Mouse (Mus musculus): ENCODE results near the gene Calr3. TPM values are rescaled to one million over a fixed set of nuclear protein-coding genes. Genes with fewer than 3 reads are reported as not detected.

Calr3 gene
- total RNA-seq, 2 experiments from 2014 or later: 3.9 to 5.3 TPM

DNA sequence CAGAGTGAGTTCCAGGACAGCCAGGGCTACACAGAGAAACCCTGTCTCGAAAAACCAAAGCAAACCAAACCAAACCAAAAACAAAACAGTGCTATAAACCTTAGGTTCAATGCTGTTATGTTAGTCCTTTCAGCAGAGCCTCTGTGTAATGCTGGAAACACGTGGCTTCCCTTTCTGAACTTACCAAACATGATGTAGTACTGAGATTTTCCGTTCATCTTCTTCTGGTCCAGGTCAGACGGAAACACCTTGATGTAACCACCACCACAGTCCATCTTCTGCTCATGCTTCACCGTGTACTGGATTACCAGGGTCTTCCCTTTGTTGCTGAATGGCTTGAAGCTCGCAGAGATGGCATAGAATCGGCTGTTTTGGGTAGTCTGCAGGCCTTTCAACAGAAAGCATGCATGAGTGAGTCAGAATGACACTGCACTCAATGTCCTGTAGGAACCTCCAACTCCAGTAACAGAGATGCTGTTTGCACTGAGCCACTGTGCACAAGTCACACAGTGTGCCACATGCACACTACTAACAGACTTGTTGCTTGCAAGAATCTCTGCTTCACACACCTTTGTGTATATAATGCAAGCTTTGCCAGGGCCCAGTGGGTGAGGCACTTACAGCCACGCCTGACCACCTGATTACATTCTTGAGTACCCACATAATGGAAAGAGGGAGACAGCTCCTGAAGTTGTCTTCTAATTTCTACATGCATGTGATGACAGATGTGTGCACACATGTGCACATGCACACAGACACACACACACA lies 5.2 kb downstream of the Calr3 start:
- DNase-seq (ENCODE audit: low spot score in 2 of 2): no peak

DNA sequence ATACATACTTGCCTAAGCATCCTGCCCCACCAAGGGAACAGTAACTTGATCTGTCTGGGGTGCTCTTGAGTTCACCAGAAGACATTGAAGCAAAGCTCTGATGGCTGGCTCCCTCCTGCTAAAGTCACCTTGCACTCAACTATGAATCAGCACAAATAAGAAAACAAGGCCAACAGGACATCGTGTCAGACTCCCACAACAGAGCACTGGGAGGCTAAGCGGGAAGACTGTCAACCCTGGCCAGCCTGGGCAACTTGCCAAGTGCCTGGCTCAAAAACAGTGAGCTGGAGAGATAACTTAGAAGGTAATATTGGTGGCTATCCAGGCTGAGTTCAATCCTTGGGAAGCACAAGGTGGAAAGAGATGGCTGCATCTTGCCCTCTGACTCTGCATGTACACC lies 8.7 kb downstream of the Calr3 start:
- peak; percentile 74 to 85 for DNase-seq (ENCODE audit: low spot score in 2 of 2)

DNA sequence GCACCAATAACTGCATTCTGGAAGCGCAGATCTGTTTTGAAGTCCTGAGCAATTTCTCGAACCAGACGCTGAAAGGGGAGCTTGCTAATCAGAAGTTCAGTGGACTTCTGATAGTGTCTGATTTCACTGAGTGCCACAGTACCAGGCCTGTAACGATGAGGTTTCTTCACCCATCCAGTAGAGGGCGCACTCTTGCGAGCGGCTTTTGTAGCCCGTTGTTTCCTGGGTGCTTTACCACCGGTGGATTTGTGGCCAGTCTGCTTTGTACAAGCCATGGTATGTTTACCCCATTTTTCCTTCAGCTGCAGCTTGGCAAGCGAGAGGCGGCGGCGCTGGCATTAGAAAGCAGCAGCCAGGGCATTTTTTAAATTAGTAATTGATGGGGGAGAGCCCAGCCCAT lies 14.0 kb downstream of the Calr3 start:
- peak; percentile 41 to 43 for DNase-seq (ENCODE audit: low spot score in 2 of 2)

DNA sequence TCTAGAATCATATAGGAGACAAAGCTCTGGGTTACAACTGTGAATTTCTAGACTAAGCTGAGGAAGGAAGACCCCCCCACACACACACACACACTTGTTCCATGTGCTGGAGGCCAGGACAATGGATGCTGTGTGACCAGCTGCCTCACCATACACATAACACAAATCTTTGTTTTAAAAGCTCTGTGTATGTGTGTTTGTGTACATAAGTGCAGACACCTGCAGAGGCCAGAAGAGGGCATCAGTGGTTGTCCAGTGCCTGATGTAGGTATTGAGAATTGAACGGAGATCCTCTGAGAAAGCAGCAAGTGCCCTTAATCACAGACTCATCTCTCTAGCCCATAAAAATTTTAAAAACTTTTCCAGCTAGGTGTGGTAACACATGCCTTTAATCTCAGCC lies 20.7 kb downstream of the Calr3 start:
- DNase-seq (ENCODE audit: low spot score in 2 of 2): no peak

DNA sequence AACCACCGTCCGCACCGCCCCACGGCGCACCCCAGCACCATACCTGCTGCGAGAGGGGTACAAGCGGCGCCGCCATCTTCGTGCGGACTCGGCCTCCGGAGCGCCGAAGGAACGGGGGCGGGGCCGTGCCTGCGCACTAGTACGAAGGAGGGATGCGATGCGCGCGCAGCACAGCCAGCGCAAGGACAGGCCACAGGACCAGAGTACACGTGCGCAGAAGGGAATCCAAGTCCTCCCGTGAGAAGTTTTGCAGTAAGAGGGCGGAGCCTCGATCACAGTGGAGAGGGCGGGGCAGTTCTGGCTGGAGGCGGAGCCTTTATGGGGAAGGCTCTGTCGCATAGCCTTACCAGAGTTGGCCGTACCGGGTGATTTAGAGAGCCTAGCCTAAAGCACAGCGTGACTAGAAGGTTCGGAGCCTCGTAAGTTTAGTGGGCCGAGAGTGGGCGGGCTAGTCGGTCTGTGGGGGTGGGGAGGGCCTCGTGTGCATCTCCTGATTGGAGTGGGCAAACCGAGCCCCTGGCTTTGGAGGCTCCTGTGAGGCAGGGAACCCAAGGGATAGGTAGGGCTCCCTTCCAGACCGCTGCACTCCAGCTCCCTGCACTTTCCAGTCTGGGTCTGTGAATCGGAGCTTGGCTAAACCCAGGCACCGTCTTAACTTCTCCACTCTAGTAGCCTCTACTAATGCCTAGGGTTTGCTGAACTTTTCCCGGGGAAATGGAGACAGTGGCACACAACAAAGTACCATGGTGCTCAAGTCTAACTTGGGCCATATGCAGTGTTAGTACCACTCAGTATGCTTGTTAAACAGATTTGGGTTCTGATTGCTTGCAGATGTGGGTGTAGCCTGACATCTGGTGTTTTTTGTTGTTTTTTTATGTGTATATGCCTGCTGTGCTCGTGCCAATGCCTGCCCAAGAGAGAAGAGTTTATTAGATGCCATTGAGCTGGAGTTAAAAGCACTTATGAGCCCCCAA lies 22.0 kb downstream of the Calr3 start, which contains the start of gene Eps15l1:
TSS of gene Eps15l1 (minus strand) at position 99 of the 974 bp plus-strand sequence.
- peak; percentile 98 for DNase-seq (ENCODE audit: low spot score in 2 of 2)

DNA sequence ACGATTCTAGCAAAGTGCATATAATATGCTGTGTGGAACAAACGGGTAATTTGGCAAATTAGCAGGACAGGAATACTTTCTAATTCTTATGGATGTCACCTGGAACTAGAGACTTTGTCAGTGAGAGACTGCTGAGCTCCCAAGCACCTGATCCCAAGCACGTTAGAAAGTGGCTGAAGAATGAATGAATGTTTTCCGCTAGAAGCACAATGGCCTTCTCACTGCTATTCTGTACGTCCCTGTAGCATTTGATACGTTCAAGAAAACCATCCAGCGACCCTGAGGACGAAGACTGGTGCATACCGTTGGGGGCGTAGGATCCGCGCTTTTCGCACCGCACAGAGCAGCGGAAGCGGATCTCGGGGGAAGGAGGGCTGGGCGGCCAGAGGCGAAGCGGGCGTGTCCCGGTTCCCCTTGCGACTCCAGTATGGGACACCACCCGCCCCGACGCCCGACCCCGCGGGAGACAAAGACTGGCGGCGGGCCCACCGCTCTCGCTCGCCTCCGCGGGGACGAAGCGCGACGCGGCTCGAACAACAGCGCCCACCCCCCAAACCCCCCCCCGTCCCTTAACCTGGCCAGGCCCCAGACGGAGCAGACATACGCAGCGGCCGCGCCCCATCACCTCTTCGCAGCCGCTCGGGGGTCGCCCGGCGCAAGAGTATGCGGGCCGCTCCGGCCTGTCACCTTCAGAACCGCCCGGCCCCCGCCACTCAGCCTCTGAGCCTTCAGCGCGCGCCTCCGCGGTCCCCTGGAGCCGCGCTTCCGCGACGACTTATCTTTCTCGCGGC lies 22.9 kb downstream of the Calr3 start:
- DNase-seq (ENCODE audit: low spot score in 2 of 2): peak; percentile 29 to 49

DNA sequence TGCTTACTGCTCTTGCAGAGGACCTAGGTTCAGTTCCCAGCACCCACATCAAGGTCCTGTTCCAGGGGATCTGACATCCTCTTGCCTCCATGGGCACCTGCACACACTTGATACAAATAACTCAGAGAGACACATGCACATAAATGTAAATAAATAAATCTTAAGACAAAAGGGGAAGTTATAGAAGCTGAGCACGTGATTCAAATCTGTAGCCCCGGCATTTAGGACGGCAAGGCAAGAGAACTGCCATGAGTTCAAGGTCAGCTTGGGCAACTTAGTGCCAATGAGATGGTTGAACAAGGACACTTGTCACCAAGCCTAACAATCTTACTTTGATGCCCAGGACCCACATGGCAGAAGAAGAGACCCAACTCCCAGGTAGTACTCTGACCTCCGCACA lies 25.6 kb downstream of the Calr3 start:
- no peak for DNase-seq (ENCODE audit: low spot score in 2 of 2)

DNA sequence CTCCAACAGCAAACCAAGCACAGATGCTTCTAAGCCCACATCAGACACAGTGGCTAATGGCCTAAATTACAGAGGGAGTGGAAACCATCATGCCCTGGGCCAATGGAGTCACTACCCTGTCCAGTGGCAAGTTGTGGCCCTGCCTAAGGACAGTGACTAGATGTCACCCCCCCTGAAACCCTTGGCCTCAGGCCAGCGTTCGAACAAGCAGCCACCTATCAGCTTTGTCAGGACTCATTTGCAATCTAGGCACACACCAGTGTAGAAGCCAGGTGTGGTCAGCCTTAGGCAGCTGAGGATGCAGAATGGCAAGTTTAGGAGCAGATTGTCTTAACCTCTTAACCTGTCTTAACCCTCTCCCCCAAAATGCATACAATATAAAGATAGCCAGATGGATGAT lies 28.4 kb downstream of the Calr3 start:
- no peak for DNase-seq (ENCODE audit: low spot score in 2 of 2)

DNA sequence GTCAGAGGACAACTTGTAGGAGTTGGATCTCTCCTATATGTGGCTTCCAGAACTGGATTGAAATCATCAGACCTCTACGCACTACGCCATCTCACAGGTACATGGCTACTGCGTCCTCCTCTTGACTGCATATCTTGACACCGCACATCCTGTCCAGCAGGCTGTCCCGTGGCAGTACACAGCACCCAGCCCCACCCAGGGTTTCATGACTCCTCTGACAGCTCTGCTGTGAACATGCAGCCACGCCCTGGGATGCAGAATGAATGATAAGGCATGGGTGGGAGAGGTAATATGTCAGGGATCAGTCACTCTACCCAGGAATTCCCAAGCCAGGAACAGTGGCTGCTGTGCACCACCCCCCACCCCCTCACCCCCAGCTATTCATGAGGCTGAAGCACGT lies 29.8 kb downstream of the Calr3 start:
- DNase-seq (ENCODE audit: low spot score in 2 of 2): no peak

DNA sequence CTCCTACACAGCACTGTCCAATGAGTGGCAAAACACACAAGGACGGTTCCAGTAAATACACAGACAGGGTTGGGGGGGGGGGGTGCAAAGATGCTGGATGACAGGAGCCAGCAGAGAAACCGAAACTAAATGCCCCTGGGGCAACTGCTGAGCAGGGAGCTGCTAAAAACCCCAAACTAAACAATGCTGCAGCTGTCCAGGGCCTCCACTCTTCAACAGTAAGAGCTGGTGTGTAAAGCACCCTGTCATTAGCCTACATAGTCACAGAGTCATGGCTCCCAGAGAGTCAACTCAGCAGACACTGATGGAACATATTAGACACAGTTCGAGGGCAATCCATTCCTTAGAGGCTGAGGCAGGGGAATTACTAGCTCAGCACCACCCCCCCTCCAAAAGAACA lies 34.2 kb downstream of the Calr3 start:
- DNase-seq (ENCODE audit: low spot score in 2 of 2): no peak

DNA sequence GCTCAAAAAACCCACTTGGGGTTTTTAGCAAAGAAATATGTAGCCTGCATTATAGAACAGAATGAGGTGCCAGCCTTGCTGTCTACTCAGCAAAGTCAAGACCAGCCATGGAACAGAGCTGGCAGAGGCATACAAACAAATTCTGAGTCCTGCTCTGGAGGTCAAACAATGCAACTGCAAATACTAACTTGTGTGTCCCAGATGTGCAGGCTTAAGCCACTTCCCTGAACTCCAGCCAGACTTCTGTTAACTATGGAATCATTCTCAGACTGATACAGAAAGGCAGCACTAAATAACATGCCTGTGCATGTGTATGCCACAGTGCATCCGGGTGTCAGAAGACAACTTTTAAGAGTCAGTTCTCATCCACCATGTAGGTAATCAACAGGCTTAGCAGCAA lies 35.8 kb downstream of the Calr3 start:
- no peak for DNase-seq (ENCODE audit: low spot score in 2 of 2)

DNA sequence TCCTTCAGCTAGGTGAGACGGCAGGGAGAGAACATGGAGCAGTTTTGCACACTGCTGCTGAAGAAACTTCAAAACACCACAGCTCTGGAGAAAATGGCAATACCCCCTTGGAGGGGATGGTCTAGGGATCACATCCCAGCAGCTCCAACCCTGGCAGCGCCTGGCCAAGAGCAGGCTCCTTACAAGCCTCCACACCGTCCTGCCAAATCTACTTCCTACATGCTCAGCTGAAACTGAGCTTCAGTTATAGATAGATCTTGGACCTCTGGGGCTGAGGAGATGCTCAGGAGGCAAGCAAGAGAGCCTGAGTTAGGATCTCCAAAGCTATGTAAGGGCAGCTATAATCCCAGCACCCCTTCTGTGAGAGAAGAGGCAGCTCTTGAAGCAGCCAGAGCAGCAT lies 40.7 kb downstream of the Calr3 start:
- DNase-seq (ENCODE audit: low spot score in 2 of 2): no peak

DNA sequence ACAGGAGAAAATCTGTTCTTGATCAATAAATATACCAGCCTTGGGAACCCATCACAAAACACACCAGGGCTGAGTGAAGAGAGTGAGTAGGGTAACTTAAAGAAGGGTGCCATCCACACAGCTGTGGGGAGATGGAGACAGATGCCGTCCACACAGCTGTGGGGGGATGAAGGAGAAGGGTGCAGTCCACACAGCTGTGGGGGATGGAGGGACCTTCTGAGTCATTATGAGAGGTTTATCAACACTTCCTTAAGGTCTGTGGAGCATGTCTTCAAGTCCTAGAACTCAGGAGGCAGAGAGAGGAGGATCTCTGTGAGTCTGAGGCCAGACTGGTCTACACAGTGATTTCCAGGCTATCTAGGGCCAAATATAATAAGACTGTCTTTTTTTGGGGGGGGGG lies 42.3 kb downstream of the Calr3 start:
- no peak for DNase-seq (ENCODE audit: low spot score in 2 of 2)

DNA sequence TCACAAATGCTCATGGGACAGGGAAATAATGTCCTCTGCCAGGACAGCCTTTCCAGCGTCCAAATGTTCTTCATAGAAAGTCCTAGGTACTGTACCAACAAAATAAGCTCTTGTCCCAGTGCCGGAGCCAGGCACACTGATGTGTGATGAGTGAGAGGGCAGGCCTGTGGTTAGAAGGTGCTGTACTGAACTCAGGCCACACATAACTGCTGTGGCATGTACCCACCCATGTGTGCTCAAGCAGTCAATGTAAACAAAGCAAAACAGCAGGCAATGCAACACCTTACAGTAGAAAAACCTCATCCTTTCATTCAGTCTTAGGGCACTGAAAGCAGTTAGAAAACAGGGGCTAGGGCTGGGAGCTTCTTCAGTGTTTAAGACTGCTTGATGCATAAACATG lies 57.9 kb downstream of the Calr3 start:
- DNase-seq (ENCODE audit: low spot score in 2 of 2): no peak

DNA sequence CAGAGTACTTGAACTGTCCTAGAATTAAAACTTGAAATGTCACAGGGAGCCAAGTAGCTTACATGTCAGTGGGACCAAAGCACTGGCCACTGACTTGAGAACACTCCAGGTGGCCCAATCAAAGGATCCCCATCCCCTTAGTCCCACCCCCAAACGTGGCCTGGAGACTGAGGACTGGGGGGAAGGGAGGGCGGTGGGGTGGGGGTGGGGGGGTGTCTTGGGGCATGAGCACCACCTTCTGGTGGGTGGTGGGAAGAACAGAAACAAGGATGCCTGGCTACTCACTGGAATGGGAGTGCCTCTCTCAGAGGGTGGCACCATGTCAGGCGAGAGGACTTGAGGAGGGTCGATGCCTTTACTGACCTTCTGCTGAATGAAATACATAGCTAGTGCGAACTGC lies 61.3 kb downstream of the Calr3 start:
- DNase-seq (ENCODE audit: low spot score in 2 of 2): no peak

DNA sequence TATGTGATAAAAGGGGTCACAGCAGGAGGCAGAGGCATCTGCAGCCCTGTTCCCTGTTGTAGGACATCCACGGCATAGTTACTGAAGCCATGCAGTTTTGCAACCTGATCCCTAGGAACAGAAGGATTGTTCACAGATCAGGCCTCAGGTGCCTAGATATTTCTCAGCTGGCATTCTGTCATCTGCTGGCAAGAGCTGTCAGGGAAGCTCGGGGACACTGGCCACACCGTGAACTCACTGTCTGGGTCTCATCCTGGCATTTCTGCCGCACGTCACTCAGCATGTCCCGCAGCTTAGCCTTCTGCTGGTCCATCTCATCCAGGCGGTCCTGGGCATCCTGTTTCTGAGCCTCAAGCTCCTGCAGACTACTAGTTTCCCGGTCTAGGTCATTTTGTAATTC lies 63.0 kb downstream of the Calr3 start:
- DNase-seq (ENCODE audit: low spot score in 2 of 2): no peak

DNA sequence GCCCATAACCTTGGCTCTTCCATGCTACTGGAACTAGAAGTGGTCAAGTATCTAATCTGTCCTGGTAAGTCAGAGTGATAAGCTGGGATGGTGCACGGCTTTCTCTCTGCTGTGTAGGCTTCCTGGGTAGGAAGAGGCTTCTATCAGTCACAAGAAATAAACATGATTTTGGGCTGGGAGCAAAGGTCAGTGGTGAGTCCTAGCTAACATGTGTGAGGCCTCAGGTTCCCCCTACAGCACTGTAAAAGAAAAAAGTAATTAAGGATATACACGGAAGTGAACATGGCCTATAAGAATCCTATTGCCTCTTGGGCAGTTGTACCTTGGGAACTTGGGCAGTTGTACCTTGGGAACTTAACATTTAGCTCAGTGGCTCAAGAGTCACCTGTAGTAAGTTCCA lies 66.8 kb downstream of the Calr3 start:
- DNase-seq (ENCODE audit: low spot score in 2 of 2): no peak

DNA sequence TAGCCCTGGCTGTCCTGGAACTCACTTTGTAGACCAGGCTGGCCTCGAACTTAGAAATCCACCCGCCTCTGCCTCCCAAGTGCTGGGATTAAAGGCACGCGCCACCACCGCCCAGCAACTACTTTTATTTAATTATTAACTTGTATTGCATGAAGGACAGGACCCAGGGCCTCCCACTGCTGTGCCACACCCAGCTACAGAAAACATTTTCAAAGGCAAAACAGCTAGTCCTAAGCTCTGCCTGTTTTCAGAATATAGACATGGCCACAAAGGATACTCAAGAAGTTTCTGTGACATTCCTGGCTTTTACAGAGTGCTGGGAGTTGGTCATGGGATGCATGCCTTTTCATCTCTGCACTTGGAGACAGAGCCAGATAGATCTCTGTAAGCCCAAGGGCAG lies 67.4 kb downstream of the Calr3 start:
- no peak for DNase-seq (ENCODE audit: low spot score in 2 of 2)

DNA sequence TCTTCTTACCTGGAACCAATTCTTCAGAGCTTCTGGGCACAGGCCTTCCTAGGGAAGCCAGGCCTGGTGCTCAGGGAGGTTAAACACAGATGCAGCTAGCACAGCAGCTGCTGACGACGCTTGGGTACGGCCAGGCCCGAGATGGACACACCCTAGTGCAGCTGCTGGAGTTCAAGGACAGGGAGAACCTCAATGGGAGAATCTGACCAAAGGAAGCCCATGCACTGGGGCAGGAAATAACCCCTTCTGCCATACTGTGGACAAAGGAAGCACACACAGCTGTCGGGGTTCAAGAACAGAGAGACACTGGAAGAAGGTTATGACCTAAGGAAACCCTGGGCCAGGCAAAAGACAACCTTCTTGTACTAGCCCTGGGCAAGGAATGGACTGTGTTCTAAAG lies 68.5 kb downstream of the Calr3 start:
- no peak for DNase-seq (ENCODE audit: low spot score in 2 of 2)
